Mouse (Mus musculus) c-Kit-positive CD71-negative TER-119-negative erythroid progenitor cells, embryonic 14.5 days (primary cell): Measurements from ENCODE around the gene Soat2.

ENCODE experiments used
- DNase-seq: peaks from one replicate; pipeline ENCODE4 v3.0.0-alpha.2; 2013; ENCODE audit warnings: low read depth

The Soat2 gene

GRCm38 (mm10) chr15:102191699-102192098, 41.4 kb downstream of the Soat2 start:
- DNase-seq = no peak

- no peak for DNase-seq
These were observed 42.0 kb downstream of the Soat2 start for GRCm38 (mm10) chr15:102192271-102192812.

- no peak for DNase-seq
These were observed 42.6 kb downstream of the Soat2 start for GRCm38 (mm10) chr15:102192820-102193386.

GRCm38 (mm10) chr15:102193652-102194051, 43.3 kb downstream of the Soat2 start:
- DNase-seq = no peak

GRCm38 (mm10) chr15:102194439-102194838, 44.1 kb downstream of the Soat2 start:
- DNase-seq = no peak

- DNase-seq = no peak
These were observed 45.0 kb downstream of the Soat2 start for GRCm38 (mm10) chr15:102195373-102195772.

GRCm38 (mm10) chr15:102198841-102199240, 48.5 kb downstream of the Soat2 start:
- no peak for DNase-seq

- peak; percentile 86 for DNase-seq
These were observed 52.9 kb downstream of the Soat2 start, which contains the start of gene Zfp740 for GRCm38 (mm10) chr15:102202971-102203834. Gene Zfp740, plus strand, starts transcription at chr15:102203249.

- DNase-seq = no peak
These were observed 53.6 kb downstream of the Soat2 start for GRCm38 (mm10) chr15:102203835-102204381.

GRCm38 (mm10) chr15:102204674-102205505, 54.6 kb downstream of the Soat2 start, which contains the start of gene Csad:
Gene Csad, minus strand, starts transcription at chr15:102204724.
- DNase-seq = no peak

- DNase-seq = no peak
These were observed 55.5 kb downstream of the Soat2 start for GRCm38 (mm10) chr15:102205779-102206178.

- no peak for DNase-seq
These were observed 57.0 kb downstream of the Soat2 start for GRCm38 (mm10) chr15:102207351-102207750.

GRCm38 (mm10) chr15:102208092-102208561, 57.8 kb downstream of the Soat2 start:
- DNase-seq = no peak

- no peak for DNase-seq
These were observed 58.8 kb downstream of the Soat2 start for GRCm38 (mm10) chr15:102209114-102209513.

- DNase-seq = no peak
These were observed 60.5 kb downstream of the Soat2 start for GRCm38 (mm10) chr15:102210816-102211215.

GRCm38 (mm10) chr15:102211895-102212294, 61.6 kb downstream of the Soat2 start:
- DNase-seq = no peak
